ENCODE assay signal across 9 mouse cellular contexts in genomic region chr12:112877607-112878020, GRCm38 (mm10). TPM values are rescaled to one million over a fixed set of nuclear protein-coding genes. Genes with fewer than 3 reads are reported as not detected.
A peak's percentile ranks its signal among the peaks of the same experiment; 100 is the strongest.
DNase-seq lines count a peak whose midpoint lies in the region; ATAC-seq and TF ChIP-seq lines count a peak whose summit lies in the region.
"Had no signal": no experiment of that assay in that cellular context is flagged by ENCODE, and none has a peak within 500 bp of the region (broad histone marks: within the 10 kb centered on the region; RNA-seq: fewer than 3 reads in every experiment).

No protein-coding gene starts in this region.

- TF ChIP-seq EP300 in ES-Bruce4 (IDR thresholded peaks at IDR 0.05; ENCODE audit: insufficient read depth, low read depth, low read length) = 0 out of 2 replicates have a peak, but pooled peaks have one; percentile 10

- under 1% methylated on average over 37 of the region's 37 CpGs for WGBS in hindbrain, embryonic 13.5 days

- ATAC-seq in hindbrain, embryonic 13.5 days (ENCODE audit: low FRiP score) = no peak

- H3K4me2 ChIP-seq in hindbrain, embryonic 13.5 days = peak overlapping the region; percentile 61

- H3K27ac ChIP-seq in gastrocnemius, adult 2 months = peak overlapping the region; percentile 76
- no peak overlapping the region for H3K27ac ChIP-seq in ES-Bruce4 (ENCODE audit: insufficient read depth, low read length)
- H3K27ac ChIP-seq in hindbrain, embryonic 13.5 days = no peak overlapping the region

- no peak for DNase-seq in gastrocnemius, adult 2 months
- DNase-seq in gastrocnemius, adult 18-20 months (ENCODE audit: low spot score) = no peak
- peak; percentile 64 to 78 for DNase-seq in lung, postnatal 4 days
- peak; percentile 50 for DNase-seq in thymus, postnatal 25 days
- no peak for DNase-seq in layer of hippocampus, adult 8-10 months (ENCODE audit: low spot score in 2 of 2)
- DNase-seq in spleen, postnatal 14 days (ENCODE audit: low spot score in 2 of 2) = no peak

- TF ChIP-seq POLR2A in ES-Bruce4 (IDR thresholded peaks at IDR 0.05; ENCODE audit: insufficient read depth, low read length) = no peak

- TF ChIP-seq CTCF in gastrocnemius, adult 2 months (IDR thresholded peaks at IDR 0.05) = no peak
- no peak for TF ChIP-seq CTCF in ES-Bruce4 (IDR thresholded peaks at IDR 0.05; ENCODE audit: low read depth, low read length)

- H3K36me3 ChIP-seq in ES-Bruce4 (ENCODE audit: control insufficient read depth, insufficient read depth, low read length, poor library complexity, severe bottlenecking) = no peaks in the 10 kb centered on the region
- no peaks in the 10 kb centered on the region for H3K36me3 ChIP-seq in hindbrain, embryonic 13.5 days

- peak overlapping the region; percentile 6; the same call in 1 of the 2 replicates for H3K9ac ChIP-seq in ES-Bruce4 (ENCODE audit: low read depth, poor library complexity, severe bottlenecking)
- H3K9ac ChIP-seq in hindbrain, embryonic 13.5 days = peak overlapping the region; percentile 68

- no peaks in the 10 kb centered on the region for H3K9me3 ChIP-seq in ES-Bruce4 (replicated peaks; ENCODE audit: control insufficient read depth, insufficient read depth, low read length, poor library complexity, severe bottlenecking)
- no peaks in the 10 kb centered on the region for H3K9me3 ChIP-seq in hindbrain, embryonic 13.5 days

- H3K4me1 ChIP-seq in ES-Bruce4 (ENCODE audit: control insufficient read depth, insufficient read depth, low read length) = no peaks in the 10 kb centered on the region
- peaks cover 31% of the 10 kb centered on the region for H3K4me1 ChIP-seq in hindbrain, embryonic 13.5 days (replicated peaks)

- H3K27me3 ChIP-seq in ES-Bruce4 (ENCODE audit: control insufficient read depth, insufficient read depth, low read length, poor library complexity, severe bottlenecking) = no peaks in the 10 kb centered on the region
- peaks cover 84% of the 10 kb centered on the region for H3K27me3 ChIP-seq in hindbrain, embryonic 13.5 days

- intact Hi-C loops in gastrocnemius, adult 2 months (cut with DNase I) = loop anchor here (5.0 to 10.0 kb wide), 4 partner anchors 40 to 227 kb away; partner anchors contain the start of gene Nudt14

- peak overlapping the region; percentile 64 for H3K4me3 ChIP-seq in gastrocnemius, adult 2 months
- H3K4me3 ChIP-seq in ES-Bruce4 (ENCODE audit: low read depth, low read length) = peak overlapping the region; percentile 20
- peak overlapping the region; percentile 40 for H3K4me3 ChIP-seq in hindbrain, embryonic 13.5 days
- H3K4me3 ChIP-seq: erythroblast, embryonic 14.5 days had no signal

RNA-seq across cellular contexts. Expression of gene Gpr132, which starts 9.6 kb away (rescaled TPM):
- total RNA-seq in gastrocnemius, adult 2 months (2021) = under 1 TPM in 1 of 2 experiments, not detected in 1; 0.14 TPM
- under 1 TPM in 1 of 2 experiments, not detected in 1; 0.14 TPM for total RNA-seq in gastrocnemius, adult 18-20 months (2021)
- 0.64 and 0.93 TPM in 2 replicates for polyA plus RNA-seq in ES-Bruce4 (2011; ENCODE audit: insufficient read depth, insufficient read length, low read depth, missing spikeins)
- not detected in 2 replicates for polyA plus RNA-seq in hindbrain, embryonic 13.5 days (2015; fragmentation: Nextera tagmentation; extraction: Ambion mirVana)
- not detected for total RNA-seq in layer of hippocampus, adult 8-10 months (2022)

RNA-seq across cellular contexts. Expression of gene Cdca4, which starts 48.4 kb away (rescaled TPM):
- total RNA-seq in gastrocnemius, adult 2 months (2021) = 1 to 10 TPM; 3.0 to 3.1 TPM
- 1 to 10 TPM; 2.2 to 2.8 TPM for total RNA-seq in gastrocnemius, adult 18-20 months (2021)
- 58.9 and 59.1 TPM in 2 replicates for polyA plus RNA-seq in ES-Bruce4 (2011; ENCODE audit: insufficient read depth, insufficient read length, low read depth, missing spikeins)
- 55.3 and 60.5 TPM in 2 replicates for polyA plus RNA-seq in hindbrain, embryonic 13.5 days (2015; fragmentation: Nextera tagmentation; extraction: Ambion mirVana)
- 10 to 100 TPM; 10.1 to 12.0 (median 11.1) TPM for total RNA-seq in layer of hippocampus, adult 8-10 months (2022)

RNA-seq across cellular contexts. Expression of gene Jag2, which starts 52.0 kb away (rescaled TPM):
- 10 to 100 TPM; 20.3 to 30.2 TPM for total RNA-seq in gastrocnemius, adult 2 months (2021)
- total RNA-seq in gastrocnemius, adult 18-20 months (2021) = 10 to 100 TPM; 22.1 to 24.0 TPM
- polyA plus RNA-seq in ES-Bruce4 (2011; ENCODE audit: insufficient read depth, insufficient read length, low read depth, missing spikeins) = 47.6 and 50.9 TPM in 2 replicates
- 8.4 and 10.7 TPM in 2 replicates for polyA plus RNA-seq in hindbrain, embryonic 13.5 days (2015; fragmentation: Nextera tagmentation; extraction: Ambion mirVana)
- total RNA-seq in layer of hippocampus, adult 8-10 months (2022) = 10 to 100 TPM; 47.1 to 61.1 (median 56.9) TPM
- polyA plus RNA-seq: erythroblast, embryonic 14.5 days had no signal

Comparison
In these comparisons a context has a peak if more than half of its experiments do, and no peak if none do; other contexts are left out.
1. DNase-seq: peak in lung, postnatal 4 days (2 of 2) and thymus, postnatal 25 days (single experiment); none in gastrocnemius, adult 2 months (single experiment), gastrocnemius, adult 18-20 months (single experiment), layer of hippocampus, adult 8-10 months (0 of 2) and spleen, postnatal 14 days (0 of 2).
2. Peak in every context shown above with its lines, with median percentiles within 50 percentile points of each other: H3K4me3 ChIP-seq.